Mouse (Mus musculus) bone marrow macrophage, adult 2 months (primary cell): ENCODE results near the gene Heatr1.

Source experiments
- CTCF ChIP-seq: IDR thresholded peaks from 2 replicates; pipeline ENCODE4 v1.5.1; 2012; ENCODE audit warnings: low read depth, mild to moderate bottlenecking, low read length, moderate library complexity
- POLR2A ChIP-seq: IDR thresholded peaks from 2 replicates; pipeline ENCODE4 v1.6.1; 2012; ENCODE audit warnings: mild to moderate bottlenecking, low read depth, low read length, borderline replicate concordance

- TF ChIP-seq CTCF (no peak), POLR2A (no peak)
Measured at GRCm38 (mm10) chr13:12356184-12356583, 38.6 kb upstream of the Heatr1 start.
